Mouse (Mus musculus): ENCODE data around the gene Hipk1.
A peak's percentile ranks its signal among the peaks of the same experiment; 100 is the strongest.
"Not testable (repeated sequence)": the region's sequence is repeated elsewhere in the genome, so short reads cannot be mapped to it uniquely, and the experiment has no call there.

Hipk1 gene

DNA sequence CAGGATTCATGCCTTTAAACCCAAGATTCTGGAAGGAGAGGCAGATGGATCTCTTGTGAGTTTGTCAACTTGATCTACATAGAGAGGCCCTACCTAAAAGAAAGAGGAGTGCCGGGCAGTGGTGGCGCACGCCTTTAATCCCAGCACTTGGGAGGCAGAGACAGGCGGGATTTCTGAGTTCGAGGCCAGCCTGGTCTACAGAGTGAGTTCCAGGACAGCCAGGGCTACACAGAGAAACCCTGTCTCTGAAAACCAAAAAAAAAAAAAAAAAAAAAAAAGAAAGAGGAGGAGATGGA is 696 bp upstream of the Hipk1 start:
- DNase-seq, result not testable (repeated sequence)

DNA sequence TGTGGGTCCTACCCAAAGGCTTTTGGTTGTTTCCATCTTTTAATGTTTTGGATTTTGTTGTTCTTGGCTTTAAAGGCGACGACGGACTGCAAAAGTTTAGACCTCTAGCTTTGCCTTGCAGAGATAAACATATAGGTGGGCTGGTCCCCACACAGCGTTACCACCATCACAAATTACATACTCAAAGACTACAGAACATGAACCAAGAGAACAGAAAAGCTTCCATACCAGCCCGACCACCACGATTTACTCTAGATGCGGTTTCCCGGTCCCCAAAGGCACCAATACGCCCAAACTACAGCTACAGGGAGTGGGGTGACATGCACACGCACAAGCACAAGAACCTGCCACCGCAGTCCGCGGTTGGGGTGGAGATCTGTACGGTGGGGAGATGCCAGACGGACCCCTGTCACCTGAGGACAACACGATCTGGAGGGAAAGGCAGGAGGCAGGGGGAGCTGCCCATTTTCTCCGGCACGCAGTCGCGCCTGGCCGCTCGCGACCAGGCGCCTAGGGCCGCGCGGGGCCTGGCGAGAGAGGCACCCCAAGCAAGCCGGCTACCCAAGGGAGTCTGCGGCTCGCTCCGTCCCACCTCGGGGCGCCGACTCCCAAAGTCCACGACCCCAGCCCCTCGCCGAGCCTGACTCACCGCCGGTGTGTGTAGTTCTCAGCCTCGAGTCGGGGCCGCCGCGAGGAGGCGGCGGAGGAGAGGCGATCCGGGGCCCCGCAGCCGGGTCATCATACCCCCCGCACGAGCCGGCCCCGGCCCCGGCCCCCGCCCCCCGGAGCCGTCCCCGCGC is 817 bp downstream of the Hipk1 start:
- no peak for DNase-seq

DNA sequence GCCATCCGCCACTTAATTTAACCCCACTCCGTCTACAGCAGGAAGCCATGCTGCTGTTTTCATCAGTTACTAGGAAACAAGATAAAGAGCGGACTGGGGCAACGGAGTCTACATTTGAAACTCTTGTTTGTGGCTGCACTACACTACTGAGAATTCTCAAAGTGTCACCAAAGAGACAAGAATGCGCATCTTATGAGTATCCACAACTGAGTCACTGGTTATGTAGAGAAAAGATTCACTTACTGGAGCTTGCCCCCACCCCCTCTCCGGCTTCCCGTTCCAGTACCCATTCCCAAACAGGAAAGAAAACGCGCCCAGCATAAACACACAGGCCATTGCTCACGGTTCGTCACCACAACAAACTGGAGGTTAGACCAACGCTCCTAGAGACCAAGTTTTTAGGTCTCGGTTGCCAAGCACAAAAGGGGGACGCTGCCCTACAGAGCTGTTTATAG is 1.4 kb downstream of the Hipk1 start:
- peak; percentile 70 to 75 for DNase-seq

GRCm38 (mm10) chr3:103789096-103789495 is 2.3 kb downstream of the Hipk1 start:
- DNase-seq, result no peak

- peak in 1 of 2 experiments; percentile 28 for DNase-seq
Observed at GRCm38 (mm10) chr3:103787225-103787624, 4.1 kb downstream of the Hipk1 start.

DNA sequence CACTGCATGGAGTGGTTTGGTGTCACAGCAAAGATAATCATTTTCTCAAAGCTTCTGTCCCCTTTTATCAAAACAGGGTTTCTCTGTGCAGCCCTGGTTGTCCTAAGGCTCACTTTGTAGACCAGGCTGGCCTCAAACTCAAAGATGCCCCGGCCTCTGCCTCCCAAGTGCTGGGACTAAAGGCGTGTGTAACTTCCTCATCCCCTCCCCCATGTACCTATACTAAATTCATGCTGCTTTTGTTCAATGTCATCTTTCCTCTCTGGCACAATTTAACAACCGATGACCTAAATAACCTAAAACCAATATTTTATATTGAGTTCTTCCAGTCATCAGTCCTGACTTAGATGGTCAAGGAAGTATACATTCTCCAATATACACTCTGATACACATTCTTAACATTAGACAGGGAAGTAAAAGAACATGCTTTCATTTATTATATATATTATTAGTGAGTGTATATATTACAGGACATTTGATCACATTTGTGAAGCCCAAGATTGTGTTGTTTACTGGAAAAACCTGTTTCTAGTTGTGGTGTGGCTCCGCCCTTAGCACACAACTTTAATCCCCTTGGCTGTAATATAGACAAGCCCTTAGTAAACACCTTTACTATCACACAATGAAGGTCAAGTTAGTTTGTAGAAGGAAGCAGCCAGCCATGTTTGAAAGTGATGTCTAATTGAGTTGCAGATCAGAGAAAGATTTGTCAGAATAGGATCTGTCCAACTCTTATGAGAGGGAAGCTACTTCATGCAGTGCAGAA is 8.3 kb downstream of the Hipk1 start:
- DNase-seq, result no peak

GRCm38 (mm10) chr3:103780777-103781176 is 10.6 kb downstream of the Hipk1 start:
- no peak for DNase-seq

DNA sequence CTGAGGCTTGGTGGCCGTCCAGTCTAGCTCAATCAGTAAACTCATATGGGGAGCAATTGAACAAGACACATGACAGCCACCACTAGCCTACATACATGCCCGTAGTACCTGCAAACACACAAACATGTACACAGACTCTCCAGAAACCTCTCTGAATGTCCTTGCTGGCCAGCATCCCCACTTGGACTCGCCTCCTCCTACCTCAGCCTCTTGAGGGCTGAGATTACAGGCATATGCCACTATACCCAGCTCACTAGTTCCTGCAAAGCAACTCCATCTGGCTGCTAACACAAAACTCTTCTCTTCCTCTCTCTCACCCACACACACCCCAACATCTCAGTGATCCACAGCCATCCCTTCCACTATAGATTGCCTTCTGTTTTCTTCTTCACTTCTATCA is 11.1 kb downstream of the Hipk1 start:
- DNase-seq, result no peak

DNA sequence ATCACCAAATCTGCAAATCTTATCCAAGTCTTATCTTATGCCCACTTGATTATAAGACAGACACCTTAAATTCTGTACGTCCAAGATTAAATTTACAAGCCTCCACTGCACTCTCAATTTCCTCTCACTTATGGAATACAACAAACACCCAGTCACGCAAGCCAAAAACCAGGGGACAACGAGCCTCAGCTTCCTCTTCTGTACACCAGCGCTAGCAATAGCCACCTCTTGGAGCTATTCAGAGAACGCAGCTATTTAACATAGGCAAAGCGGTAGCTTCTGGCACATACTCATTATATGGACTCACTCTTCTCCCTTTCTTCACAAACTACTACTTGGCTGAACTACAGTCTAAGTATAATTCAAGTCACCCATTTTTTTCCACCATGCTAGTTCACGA is 12.2 kb downstream of the Hipk1 start:
- DNase-seq, result no peak

- DNase-seq, result no peak
Observed at GRCm38 (mm10) chr3:103778660-103779059, 12.7 kb downstream of the Hipk1 start.

DNA sequence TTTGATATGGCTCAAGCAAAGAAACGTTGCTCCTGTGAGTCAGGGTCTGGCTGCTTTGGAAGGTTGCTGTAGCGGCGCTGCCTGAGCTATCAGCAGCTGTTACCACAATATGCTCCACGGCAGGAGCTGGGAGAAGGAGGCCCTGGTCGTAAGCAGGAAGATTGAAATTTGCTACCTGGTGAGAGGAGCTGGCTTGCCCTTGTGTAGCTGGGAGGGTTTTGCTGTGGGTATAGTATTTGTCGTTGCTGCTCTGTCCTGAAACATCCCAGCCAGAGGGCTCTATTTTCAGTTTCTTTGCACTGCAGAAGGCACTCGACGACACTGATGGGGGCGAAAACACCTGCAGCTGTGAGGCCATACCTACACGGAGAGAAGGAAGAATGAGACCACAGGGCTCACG is 13.4 kb downstream of the Hipk1 start:
- no peak for DNase-seq

DNA sequence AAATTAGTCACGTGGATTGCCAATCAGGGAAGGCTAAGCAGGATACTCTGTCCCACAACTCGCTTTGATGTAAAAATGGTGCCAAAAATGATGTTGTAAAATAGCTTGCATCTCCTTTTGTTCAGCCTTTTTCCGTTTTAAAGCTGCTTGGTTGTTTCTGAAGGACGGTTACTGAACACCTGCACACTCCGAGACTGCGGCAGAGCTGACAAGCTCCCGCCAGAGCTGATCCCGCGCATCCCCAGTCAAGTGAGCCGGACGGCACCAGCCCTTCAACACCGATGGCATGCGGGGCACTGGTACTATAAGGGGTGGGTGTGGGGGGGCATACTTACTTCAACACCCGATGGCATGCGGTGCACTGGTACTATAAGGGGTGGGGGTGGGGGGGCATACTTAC is 17.4 kb downstream of the Hipk1 start:
- no peak for DNase-seq

DNA sequence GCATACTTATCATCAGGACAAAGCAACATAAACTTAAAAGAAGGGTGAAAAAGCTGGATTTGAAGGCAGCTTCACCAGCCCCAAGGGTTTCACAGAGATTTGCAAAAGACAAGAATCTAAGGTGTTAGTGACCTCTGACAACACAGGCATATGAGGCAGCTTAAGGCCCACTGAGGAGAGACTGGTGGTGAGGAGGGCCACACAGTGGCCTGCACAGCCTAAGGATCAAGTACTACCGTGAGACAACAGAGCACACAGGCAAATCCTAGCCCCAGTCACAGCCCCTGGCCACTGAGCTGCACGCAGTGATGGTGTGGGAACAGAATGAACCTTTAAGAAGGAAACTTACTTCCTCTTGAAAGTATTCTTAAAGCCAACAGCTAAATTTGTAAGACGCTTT is 17.9 kb downstream of the Hipk1 start:
- DNase-seq, result no peak

DNA sequence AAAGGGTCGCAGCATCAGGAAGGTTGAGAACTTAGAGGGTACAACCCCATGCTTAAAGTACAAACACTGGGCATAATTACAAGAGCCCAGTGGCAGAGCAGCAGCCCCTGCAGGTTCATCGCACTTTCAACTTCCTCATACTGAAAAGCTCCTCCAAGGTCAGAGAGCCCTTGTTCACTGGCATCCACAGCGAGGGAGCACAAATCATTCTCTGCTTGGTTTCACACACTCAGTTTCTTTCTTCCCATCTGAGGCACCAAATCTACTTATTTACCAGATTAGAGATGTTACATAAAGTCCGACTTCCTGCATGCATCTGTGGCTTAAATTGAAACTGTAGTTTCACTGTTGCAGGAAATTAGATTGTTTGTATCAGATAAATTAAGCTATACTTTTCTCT is 18.5 kb downstream of the Hipk1 start:
- DNase-seq, result no peak

- DNase-seq, result peak; percentile 80 to 81
Observed at GRCm38 (mm10) chr3:103771531-103772130, 19.7 kb downstream of the Hipk1 start.

DNA sequence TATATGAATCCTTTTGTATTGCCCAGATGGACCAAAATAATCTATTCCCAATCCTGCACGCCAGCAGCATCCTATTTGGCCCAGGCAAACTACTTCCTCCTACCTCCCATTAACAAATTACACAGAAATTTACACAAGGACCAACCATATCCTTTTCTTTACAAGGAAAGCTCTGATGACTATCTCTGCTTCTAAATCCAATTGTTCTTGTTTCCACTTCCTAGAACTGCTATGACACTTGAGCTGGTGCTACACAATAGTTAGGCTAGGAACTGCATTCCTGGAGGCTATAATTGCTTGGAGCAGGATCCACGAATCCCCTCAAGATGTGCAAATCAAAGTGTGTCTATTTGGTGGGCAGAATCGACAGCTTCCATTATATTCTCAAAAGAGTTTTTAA is 24.6 kb downstream of the Hipk1 start:
- no peak for DNase-seq

DNA sequence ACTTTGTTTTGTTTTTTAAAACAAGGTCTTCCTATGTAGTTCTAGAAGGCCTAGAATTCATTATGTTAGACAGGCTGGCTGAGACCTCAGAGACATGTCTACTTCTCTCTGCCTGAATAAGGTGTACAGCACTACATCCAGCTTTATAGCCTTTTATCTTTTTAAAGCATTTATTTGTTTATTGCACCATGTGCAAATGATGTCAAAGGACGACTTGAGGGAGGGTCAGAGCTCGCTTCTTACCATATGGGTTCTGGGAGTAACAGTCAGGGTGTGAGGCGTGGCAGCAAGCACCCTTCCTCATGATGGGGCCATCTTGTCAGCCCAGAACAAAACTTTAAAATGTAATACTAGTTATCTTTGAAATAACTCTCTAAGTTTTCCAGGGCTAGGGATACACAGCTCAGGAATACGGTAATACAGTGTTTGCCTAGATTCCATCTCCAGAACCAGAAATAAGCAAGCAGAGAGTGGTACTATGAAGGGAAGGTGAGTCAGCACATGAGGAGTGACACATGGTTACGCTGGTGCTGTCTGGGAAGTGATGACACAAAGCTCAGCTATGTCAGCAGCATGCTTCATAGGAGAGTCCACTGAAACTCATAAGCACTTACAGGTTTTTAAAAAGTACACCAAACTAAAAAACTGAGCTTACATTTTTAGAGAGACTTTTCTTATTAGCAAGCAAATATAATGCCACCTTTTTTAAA is 31.9 kb downstream of the Hipk1 start:
- DNase-seq, result no peak

DNA sequence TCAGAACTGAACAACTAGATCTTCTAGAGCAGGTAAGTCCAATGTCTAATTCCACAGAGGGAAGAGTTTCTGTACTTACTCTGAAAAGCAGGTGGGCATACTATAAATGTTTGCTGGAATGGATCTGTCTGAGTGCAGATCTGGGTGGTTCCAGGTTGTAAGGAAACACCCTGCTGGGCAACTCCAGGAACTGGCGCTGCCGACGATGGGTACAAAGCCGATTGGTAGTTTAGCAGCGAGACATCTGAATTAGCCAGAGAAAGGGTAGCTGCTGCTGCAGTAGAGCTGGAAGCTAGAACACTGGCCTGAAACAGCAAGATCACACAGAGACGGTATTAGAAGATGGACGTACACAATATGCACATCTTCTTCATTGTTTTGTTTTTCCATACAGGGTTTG is 32.9 kb downstream of the Hipk1 start:
- DNase-seq, result no peak

- DNase-seq, result no peak
Observed at GRCm38 (mm10) chr3:103756920-103757319, 34.4 kb downstream of the Hipk1 start.

GRCm38 (mm10) chr3:103755351-103755750 is 36.0 kb downstream of the Hipk1 start:
- DNase-seq, result no peak

DNA sequence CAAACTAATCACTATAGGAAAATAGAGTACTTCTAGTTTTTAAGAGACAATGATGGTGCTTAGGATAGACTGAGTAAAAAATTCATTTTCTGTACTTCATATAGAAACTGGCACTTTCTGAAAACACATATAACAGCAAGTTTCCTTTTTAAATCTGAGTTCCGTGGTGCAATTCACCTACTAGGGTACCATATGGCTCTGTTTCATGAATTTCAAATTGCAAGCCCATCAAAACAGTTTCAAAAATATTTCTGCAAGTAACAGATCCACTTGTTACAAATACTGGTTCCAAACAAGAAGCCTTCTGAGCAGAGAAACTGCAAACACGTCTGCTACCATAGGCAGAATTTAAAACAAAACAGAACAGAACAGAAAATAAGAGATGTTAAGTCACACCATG is 39.8 kb downstream of the Hipk1 start:
- no peak for DNase-seq

DNA sequence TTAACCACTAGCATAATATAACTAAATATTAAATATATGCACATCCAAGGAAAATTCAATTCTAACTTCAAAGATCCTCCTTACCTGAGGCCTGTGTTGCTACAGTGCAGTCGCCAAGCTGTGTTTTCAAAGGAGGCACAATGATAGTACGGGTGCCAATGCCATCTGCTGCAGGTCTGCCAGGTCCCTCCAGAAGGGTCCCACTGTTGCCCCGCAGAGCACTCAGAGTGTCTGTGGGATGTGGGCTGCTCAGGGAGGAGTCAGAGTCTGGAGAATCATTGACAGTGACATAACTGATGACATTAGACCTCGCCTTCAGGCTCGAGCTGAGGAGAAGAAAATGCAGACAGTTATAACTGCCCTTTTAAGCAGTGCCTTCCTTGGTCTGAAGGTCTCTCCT is 44.7 kb downstream of the Hipk1 start:
- no peak for DNase-seq

GRCm38 (mm10) chr3:103745001-103745770 is 46.2 kb downstream of the Hipk1 start:
- DNase-seq, result no peak

Data from lung, postnatal 4 days (tissue).